Mouse (Mus musculus) hindbrain, embryonic 14.5 days (tissue): ENCODE data around the gene Foxd1. TPM values are rescaled to one million over a fixed set of nuclear protein-coding genes. Genes with fewer than 3 reads are reported as not detected.

ENCODE experiments used
- ATAC-seq: fragments of 200-750 bp; cut with Nextera tagmentation; 2 replicates; pipeline ENCODE4 v1.8.0; 2017; ENCODE audit warnings: moderate number of reproducible peaks, mild to moderate bottlenecking, moderate TSS enrichment, moderate library complexity; ENCODE audit not compliant: low FRiP score
- DNase-seq: peaks from one replicate; pipeline ENCODE4 v3.0.0-alpha.2; 2015; ENCODE audit warnings: low spot score
- H3K27ac ChIP-seq: fragments of 300-500 bp; sonication (generic); 2 replicates; pipeline ENCODE4 v1.5.1; 2014; ENCODE audit warnings: mild to moderate bottlenecking, moderate library complexity
- H3K27me3 ChIP-seq: fragments of 300-500 bp; sonication (generic); 2 replicates; pipeline ENCODE4 v1.6.1; 2014; ENCODE audit warnings: mild to moderate bottlenecking, low read length, mixed read lengths; ENCODE audit not compliant: control insufficient read depth, insufficient read depth
- H3K36me3 ChIP-seq: fragments of 300-500 bp; sonication (generic); replicated peaks from 2 replicates; pipeline ENCODE4 v1.6.1; 2014; ENCODE audit not compliant: control insufficient read depth, insufficient read depth
- H3K4me1 ChIP-seq: fragments of 300-500 bp; sonication (generic); replicated peaks from 2 replicates; pipeline ENCODE4 v1.6.1; 2014; ENCODE audit warnings: antibody characterized with exemption, low read length, mixed read lengths; ENCODE audit not compliant: control insufficient read depth, insufficient read depth
- H3K4me2 ChIP-seq: fragments of 300-500 bp; sonication (generic); replicated peaks from 2 replicates; pipeline ENCODE4 v1.6.1; 2014; ENCODE audit warnings: mild to moderate bottlenecking, moderate library complexity
- H3K4me3 ChIP-seq: fragments of 300-500 bp; sonication (generic); replicated peaks from 2 replicates; pipeline ENCODE4 v1.5.1; 2014; ENCODE audit warnings: mild to moderate bottlenecking, low read length
- H3K9ac ChIP-seq: fragments of 300-500 bp; sonication (generic); 2 replicates; pipeline ENCODE4 v1.6.1; 2014
- H3K9me3 ChIP-seq: fragments of 300-500 bp; sonication (generic); 2 replicates; pipeline ENCODE4 v1.6.1; 2016; ENCODE audit warnings: low read length; ENCODE audit not compliant: control insufficient read depth
- WGBS: fragments of 180-500 bp; shearing (Covaris S2); extraction: QIAGEN DNeasy Blood & Tissue Kit; methylation state at CpG from one replicate; pipeline ENCODE4 v1.1.7; 2014; 5-methylcytosine and 5-hydroxymethylcytosine counted together
- polyA plus RNA-seq: library from polyadenylated mRNA; unstranded; fragments of >200 nt; fragmentation: Nextera tagmentation; extraction: Ambion mirVana; gene quantifications from 2 replicates; pipeline ENCODE4 v1.2.1, GENCODE M21; 2014

Foxd1 gene
- 0.89 and 1.1 TPM in 2 replicates for polyA plus RNA-seq

DNA sequence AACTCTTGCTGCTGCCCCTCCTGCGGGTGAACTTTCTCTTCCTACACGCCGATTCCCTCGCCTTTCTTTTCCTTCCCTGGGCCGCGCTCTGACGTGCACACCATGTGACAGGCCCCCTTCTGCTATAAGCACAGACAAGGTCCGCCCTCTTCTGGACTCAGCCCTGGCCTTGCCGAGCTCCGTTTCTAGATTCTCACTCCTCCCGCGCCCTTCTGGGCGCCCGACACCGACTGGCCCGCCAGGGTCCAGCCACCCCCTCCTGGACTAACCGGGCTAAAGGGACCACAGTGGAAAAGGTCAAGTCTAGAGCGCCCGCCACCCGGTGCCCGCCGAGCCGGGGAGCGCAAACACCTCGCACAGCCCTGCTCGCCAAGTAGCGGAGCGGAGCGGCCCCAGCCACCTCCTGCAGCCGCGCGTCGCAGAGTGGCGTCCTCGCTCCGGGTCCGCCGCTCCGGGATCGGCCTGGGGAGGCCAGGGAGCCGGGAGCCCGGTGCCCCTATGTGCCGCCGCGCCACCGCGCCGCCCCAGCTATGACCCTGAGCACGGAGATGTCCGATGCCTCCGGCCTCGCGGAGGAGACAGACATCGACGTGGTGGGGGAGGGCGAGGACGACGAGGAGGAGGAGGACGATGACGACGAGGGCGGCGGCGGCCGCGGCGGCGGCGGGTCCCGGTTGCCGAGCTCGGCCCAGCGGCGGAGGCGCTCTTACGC, at the start of gene Foxd1:
Foxd1 (plus strand) TSS at position 153 of the 712 bp plus-strand sequence.
- peak within 1 kb of the TSS; percentile 34 for H3K4me3 ChIP-seq
- H3K4me1 ChIP-seq = peaks cover 5% of the 10 kb centered on the region; the same call in 1 of the 2 replicates
- H3K36me3 ChIP-seq = no peaks in the 10 kb centered on the region
- WGBS = under 1% methylated on average over 73 of the region's 76 CpGs
- peaks cover 86% of the 10 kb centered on the region for H3K27me3 ChIP-seq
- no peaks in the 10 kb centered on the region for H3K9me3 ChIP-seq
- H3K9ac ChIP-seq = peak within 1 kb of the TSS; percentile 45; the same call in 1 of the 2 replicates
- peak; percentile 39 for DNase-seq
- peak within 1 kb of the TSS; percentile 51 for H3K4me2 ChIP-seq
- peak; percentile 83 for ATAC-seq
- H3K27ac ChIP-seq = no peak within 1 kb of the TSS

DNA sequence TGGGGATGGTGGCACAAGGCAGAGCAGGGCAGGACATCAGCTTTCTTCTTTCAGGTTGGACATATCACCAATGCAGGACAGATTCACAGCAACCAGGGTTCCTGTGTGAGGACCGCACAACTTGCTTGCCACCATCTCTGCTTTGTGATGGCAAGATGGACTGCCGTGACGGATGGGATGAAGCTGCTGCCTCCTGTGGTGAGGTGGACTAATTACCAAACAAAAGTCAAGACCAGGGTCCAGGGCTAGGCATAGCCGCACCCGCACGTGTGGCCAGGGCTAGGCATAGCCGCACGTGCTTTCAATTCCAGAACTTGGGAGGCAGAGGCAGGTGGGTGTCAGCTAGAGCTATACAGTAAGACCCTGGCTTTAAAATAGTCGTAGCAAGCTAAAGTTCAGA, 48.8 kb upstream of the Foxd1 start:
- no peak overlapping the region for H3K9ac ChIP-seq
- no peak for ATAC-seq

DNA sequence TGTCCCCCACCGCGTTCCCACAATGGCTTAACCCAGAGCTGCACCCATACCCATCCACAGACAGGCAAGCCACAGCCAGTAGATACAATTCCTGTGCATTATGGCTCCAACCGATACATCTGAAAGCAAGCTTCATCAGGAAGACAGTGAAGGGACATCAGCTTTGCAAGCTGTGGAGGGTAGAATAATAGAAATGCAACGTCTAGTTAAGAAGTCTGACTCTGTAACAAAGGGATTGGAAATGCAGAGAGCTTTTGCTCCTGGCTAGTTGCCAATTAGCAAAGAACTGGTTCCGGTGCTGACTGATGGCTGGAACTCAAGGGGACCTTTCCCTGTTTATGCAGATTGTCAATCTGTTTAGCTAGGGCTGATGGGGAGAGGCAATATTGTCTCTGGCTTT, 47.6 kb upstream of the Foxd1 start:
- 28% methylated on average over 5 of the region's 5 CpGs for WGBS
- Histone ChIP-seq H3K36me3 (peaks cover 32% of the 10 kb centered on the region), H3K27ac (no peak overlapping the region; the same call in 1 of the 2 replicates), H3K4me3 (no peak overlapping the region), H3K4me2 (no peak overlapping the region), H3K27me3 (no peaks in the 10 kb centered on the region), H3K9ac (no peak overlapping the region), H3K9me3 (no peaks in the 10 kb centered on the region), H3K4me1 (no peaks in the 10 kb centered on the region)
- no peak; the same call in 1 of the 2 replicates for ATAC-seq
- DNase-seq = no peak

More for the DNA sequence above, 48.8 kb upstream of the Foxd1 start:
- Histone ChIP-seq H3K4me1 (no peaks in the 10 kb centered on the region), H3K27me3 (no peaks in the 10 kb centered on the region), H3K4me2 (no peak overlapping the region), H3K36me3 (peaks cover 21% of the 10 kb centered on the region), H3K9me3 (no peaks in the 10 kb centered on the region), H3K27ac (no peak overlapping the region), H3K4me3 (no peak overlapping the region)
- WGBS = 84% methylated on average over 9 of the region's 9 CpGs
- DNase-seq = no peak

DNA sequence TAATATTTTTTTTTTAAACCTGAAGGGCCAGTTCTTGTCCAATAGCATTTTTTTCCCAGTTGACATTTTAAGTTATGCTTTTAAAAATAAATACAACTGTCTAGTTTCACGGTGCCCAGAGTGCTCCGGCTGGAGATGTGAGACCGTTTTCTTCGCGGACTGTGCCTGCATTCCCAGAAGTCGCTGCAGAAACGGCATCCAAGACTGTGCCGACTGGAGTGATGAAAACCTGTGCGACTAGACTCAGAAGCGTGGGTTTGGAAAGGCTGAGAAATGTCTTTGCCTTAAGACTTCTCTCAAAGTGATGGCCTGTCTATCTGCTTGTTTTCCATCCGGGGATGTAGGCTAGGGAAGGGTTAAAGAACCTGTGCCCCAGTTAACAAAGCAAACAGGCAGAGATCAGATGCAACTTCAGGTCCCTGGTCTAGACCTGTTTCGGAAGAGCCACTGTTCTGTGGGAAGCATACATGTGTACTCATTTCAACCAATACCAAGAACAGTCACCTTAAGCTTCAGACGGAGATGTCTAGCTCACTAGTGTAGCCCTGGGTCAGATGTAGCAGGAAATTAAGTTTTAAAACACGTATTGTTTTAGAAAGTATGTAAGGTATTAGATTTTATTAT, 47.1 kb upstream of the Foxd1 start:
- H3K9ac ChIP-seq = no peak overlapping the region

DNA sequence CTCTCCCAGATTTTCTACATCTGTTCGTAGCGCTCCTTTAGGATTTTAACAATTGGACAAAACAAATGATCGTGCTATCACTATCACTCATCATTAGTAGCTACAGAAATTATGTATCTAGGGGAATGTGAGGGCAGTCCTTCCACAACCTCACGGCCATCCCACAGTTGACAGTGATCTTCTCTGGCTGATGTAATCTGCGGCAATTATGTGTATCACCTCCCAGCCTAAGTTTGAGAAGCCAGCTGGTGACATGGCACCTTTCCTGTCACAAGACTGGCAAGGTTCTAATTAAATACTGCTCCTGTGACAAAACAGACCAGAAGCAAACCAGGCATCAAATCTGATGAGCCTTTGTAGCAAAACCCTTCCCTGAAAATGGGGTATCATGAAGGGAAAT, 46.0 kb upstream of the Foxd1 start:
- peaks cover 48% of the 10 kb centered on the region for H3K36me3 ChIP-seq
- H3K27me3 ChIP-seq = no peaks in the 10 kb centered on the region
- H3K9me3 ChIP-seq = no peaks in the 10 kb centered on the region
- no peak overlapping the region for H3K27ac ChIP-seq
- WGBS = 91% methylated on average over 5 of the region's 5 CpGs
- H3K4me2 ChIP-seq = no peak overlapping the region
- DNase-seq = no peak
- ATAC-seq = no peak
- H3K4me3 ChIP-seq = no peak overlapping the region
- no peak overlapping the region for H3K9ac ChIP-seq
- no peaks in the 10 kb centered on the region for H3K4me1 ChIP-seq

More for the DNA sequence above, 47.1 kb upstream of the Foxd1 start:
- 0 out of 2 replicates have a peak, but pooled peaks have one; percentile 47 for ATAC-seq
- no peak for DNase-seq
- no peak overlapping the region for H3K4me2 ChIP-seq
- no peak overlapping the region for H3K27ac ChIP-seq
- no peaks in the 10 kb centered on the region for H3K4me1 ChIP-seq
- no peaks in the 10 kb centered on the region for H3K27me3 ChIP-seq
- no peaks in the 10 kb centered on the region for H3K9me3 ChIP-seq
- H3K36me3 ChIP-seq = peaks cover 37% of the 10 kb centered on the region
- WGBS = 54% methylated on average over 14 of the region's 14 CpGs
- H3K4me3 ChIP-seq = no peak overlapping the region

DNA sequence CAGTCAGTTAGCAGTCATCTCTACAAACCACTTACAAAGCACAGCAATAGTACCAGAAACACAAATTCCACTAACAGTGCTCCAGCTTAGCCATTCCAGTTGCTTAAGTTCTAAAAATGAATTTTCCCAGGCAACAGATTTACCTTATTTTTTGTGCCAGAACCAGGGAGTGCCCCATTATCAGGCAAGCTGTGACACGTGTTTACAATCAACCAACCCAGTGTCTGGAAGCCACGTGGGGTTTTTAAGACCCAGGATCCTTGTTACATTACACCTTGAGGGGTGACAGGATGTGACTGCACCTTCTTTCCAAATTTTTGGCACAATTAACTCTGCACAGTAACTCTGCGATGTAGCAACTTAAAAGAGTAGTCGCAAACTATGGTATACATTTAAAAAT, 45.3 kb upstream of the Foxd1 start:
- no peaks in the 10 kb centered on the region for H3K27me3 ChIP-seq
- no peak overlapping the region for H3K4me3 ChIP-seq
- DNase-seq = no peak
- H3K36me3 ChIP-seq = peaks cover 55% of the 10 kb centered on the region
- no peaks in the 10 kb centered on the region for H3K4me1 ChIP-seq
- H3K27ac ChIP-seq = no peak overlapping the region
- no peak for ATAC-seq
- 85% methylated on average over 4 of the region's 4 CpGs for whole genome bisulfite sequencing
- no peaks in the 10 kb centered on the region for H3K9me3 ChIP-seq
- H3K4me2 ChIP-seq = no peak overlapping the region
- no peak overlapping the region for H3K9ac ChIP-seq

DNA sequence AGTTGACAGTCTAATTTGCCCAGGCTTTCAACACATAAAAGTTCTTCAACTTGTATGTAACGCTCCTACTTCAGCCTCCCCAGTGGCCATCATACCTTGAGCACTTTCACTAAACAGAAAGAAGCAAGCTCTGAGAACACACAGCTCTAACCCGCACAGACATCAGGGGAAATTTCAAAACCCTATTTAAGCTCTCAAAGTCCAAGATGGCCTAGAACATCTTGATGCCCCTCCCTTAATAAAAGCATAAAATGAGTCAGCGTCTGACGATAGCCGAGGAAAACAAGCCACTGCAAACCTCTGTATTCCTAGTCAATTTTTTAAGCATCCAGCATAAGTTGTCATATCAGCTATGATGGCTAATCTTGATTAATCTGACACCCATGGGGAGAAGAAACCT, 42.4 kb upstream of the Foxd1 start:
- Histone ChIP-seq H3K9me3 (no peaks in the 10 kb centered on the region), H3K4me2 (no peak overlapping the region), H3K9ac (no peak overlapping the region), H3K27me3 (no peaks in the 10 kb centered on the region), H3K4me1 (peaks cover 16% of the 10 kb centered on the region), H3K36me3 (peaks cover 68% of the 10 kb centered on the region), H3K27ac (no peak overlapping the region), H3K4me3 (no peak overlapping the region)
- ATAC-seq (no peak), DNase-seq (no peak)
- 95% methylated on average over 5 of the region's 5 CpGs for WGBS

DNA sequence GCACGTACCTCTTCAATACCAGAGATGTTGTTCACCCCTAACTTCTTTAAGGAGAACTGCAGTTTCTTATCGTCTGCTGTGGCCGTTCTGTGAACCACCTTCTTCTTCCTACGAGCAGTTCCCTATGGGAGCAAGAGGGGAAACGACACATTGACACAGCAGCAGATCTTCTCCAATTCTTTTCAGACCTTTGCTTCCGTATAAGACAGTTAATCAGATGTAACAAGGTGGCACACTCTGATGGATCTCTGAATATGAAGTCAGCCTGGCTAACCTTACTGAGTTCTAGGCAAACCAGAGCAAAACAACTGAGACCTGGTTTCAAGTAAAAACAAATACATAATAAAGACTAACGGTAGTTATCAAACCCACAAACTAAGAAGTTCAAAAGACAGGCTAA, 40.4 kb upstream of the Foxd1 start:
- no peaks in the 10 kb centered on the region for H3K9me3 ChIP-seq
- H3K36me3 ChIP-seq = peaks cover 60% of the 10 kb centered on the region
- peaks cover 23% of the 10 kb centered on the region for H3K4me1 ChIP-seq
- H3K9ac ChIP-seq = no peak overlapping the region
- H3K27me3 ChIP-seq = no peaks in the 10 kb centered on the region
- H3K4me2 ChIP-seq = no peak overlapping the region
- WGBS = 83% methylated on average over 7 of the region's 7 CpGs
- no peak for ATAC-seq
- no peak for DNase-seq
- H3K4me3 ChIP-seq = no peak overlapping the region
- H3K27ac ChIP-seq = no peak overlapping the region

DNA sequence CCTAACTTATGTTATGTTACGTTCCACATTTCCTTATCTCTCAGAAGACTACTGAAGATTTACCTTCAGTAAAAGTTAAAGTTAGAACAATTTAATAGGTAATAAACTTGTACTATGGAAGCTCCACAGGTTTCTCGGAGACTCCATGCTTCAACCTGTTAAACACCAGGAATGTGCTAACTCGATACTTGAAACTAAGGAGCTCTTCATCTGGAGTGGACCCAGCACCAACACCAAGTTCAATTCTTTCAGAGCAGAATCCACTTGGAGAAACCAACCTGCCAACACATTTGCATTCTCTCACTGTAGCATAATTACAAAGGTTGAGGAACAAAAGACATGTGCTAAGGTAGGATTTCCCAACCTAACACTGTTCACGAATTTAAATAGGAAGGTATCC, 38.9 kb upstream of the Foxd1 start:
- Histone ChIP-seq H3K27ac (no peak overlapping the region), H3K27me3 (no peaks in the 10 kb centered on the region), H3K36me3 (peaks cover 48% of the 10 kb centered on the region), H3K4me2 (peak overlapping the region; percentile 70), H3K9me3 (no peaks in the 10 kb centered on the region), H3K4me3 (no peak overlapping the region), H3K4me1 (peaks cover 23% of the 10 kb centered on the region), H3K9ac (no peak overlapping the region)
- no peak for ATAC-seq
- WGBS = 81% methylated on average over 4 of the region's 4 CpGs
- no peak for DNase-seq
